Mouse (Mus musculus) neural tube, embryonic 11.5 days (tissue): ENCODE data around the gene Nrarp. TPM values are rescaled to one million over a fixed set of nuclear protein-coding genes. Genes with fewer than 3 reads are reported as not detected.
A peak's percentile ranks its signal among the peaks of the same experiment; 100 is the strongest.

Experiments used
- ATAC-seq: fragments of 200-750 bp; cut with Nextera tagmentation; 2 replicates; pipeline ENCODE4 v1.8.0; 2017; ENCODE audit warnings: moderate number of reproducible peaks, mild to moderate bottlenecking, moderate TSS enrichment, moderate library complexity; ENCODE audit not compliant: insufficient read depth, low FRiP score, low TSS enrichment
- DNase-seq: peaks from one replicate; pipeline ENCODE4 v3.0.0-alpha.2; 2015; ENCODE audit warnings: low spot score
- H3K27ac ChIP-seq: fragments of 300-500 bp; sonication (generic); 2 replicates; pipeline ENCODE4 v1.5.1; 2014; ENCODE audit warnings: low read depth, mild to moderate bottlenecking, low read length
- H3K27me3 ChIP-seq: fragments of 300-500 bp; sonication (generic); 2 replicates; pipeline ENCODE4 v1.6.1; 2014; ENCODE audit warnings: mild to moderate bottlenecking, low read length, mixed read lengths; ENCODE audit not compliant: control insufficient read depth, insufficient read depth
- H3K36me3 ChIP-seq: fragments of 300-500 bp; sonication (generic); 2 replicates; pipeline ENCODE4 v1.6.1; 2014; ENCODE audit warnings: mild to moderate bottlenecking, low read length, moderate library complexity, mixed read lengths; ENCODE audit not compliant: control insufficient read depth, insufficient read depth
- H3K4me1 ChIP-seq: fragments of 300-500 bp; sonication (generic); 2 replicates; pipeline ENCODE4 v1.6.1; 2014; ENCODE audit warnings: low read length, mixed read lengths; ENCODE audit not compliant: control insufficient read depth, insufficient read depth
- H3K4me2 ChIP-seq: fragments of 300-500 bp; sonication (generic); 2 replicates; pipeline ENCODE4 v1.6.1; 2014; ENCODE audit warnings: low read depth, mild to moderate bottlenecking, moderate library complexity
- H3K4me3 ChIP-seq: fragments of 300-500 bp; sonication (generic); 2 replicates; pipeline ENCODE4 v1.5.1; 2014; ENCODE audit warnings: low read depth, low read length
- H3K9ac ChIP-seq: fragments of 300-500 bp; sonication (generic); 2 replicates; pipeline ENCODE4 v1.6.1; 2014; ENCODE audit warnings: mild to moderate bottlenecking, low read length
- H3K9me3 ChIP-seq: fragments of 300-500 bp; sonication (generic); 2 replicates; pipeline ENCODE4 v1.6.1; 2016; ENCODE audit warnings: low read length; ENCODE audit not compliant: control insufficient read depth
- WGBS: fragments of 180-500 bp; shearing (Covaris S2); extraction: QIAGEN DNeasy Blood & Tissue Kit; methylation state at CpG from one replicate; pipeline ENCODE4 v1.1.7; 2014; 5-methylcytosine and 5-hydroxymethylcytosine counted together
- polyA plus RNA-seq: library from polyadenylated mRNA; unstranded; fragments of >200 nt; fragmentation: Nextera tagmentation; extraction: Ambion mirVana; gene quantifications from 2 replicates; pipeline ENCODE4 v1.2.1, GENCODE M21; 2014

The Nrarp gene
- polyA plus RNA-seq, 1 experiment from 2014 or later: 57.8 TPM

DNA sequence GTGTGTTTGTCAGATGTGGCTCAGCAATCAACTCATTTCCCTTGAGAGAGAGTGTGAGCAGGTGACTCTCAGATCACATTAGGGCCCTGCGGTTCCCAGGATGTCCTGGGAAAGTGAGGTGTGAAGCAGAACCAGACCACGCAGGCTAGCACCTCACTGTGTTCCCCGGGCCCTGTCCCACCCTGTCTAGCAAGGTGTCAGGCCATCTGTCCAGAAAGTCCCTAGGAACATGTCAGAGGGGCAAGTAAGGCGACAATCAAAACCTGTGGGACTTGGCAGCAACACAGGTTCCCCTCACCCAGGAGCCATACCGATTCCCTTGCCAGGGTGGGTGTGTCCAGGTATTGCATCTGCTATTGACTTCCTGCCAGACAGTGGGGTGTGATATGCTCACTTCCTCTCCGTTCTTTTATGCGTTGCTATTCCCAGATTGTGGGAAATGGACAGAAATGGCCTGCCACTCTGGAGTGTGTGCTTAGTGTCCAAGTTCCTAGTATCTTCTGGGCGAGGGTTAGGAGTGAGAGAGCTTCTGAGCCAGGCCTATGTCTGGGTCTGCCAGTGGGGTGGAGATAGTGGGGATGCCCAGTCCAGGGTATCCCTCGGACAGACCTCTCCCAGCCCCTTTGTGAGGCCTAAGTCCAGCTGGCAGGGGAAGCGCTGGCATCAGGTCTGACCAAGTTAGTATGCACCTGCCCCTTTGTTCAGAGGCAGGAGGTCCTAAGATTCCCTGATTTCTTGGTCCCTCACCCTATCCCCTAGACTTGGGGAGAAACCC is 10.0 kb upstream of the Nrarp start:
- 66% methylated on average over 10 of the region's 10 CpGs for WGBS
- Histone ChIP-seq H3K27ac (peak overlapping the region; percentile 27; the same call in 1 of the 2 replicates), H3K27me3 (no peaks in the 10 kb centered on the region), H3K4me3 (no peak overlapping the region), H3K36me3 (no peaks in the 10 kb centered on the region), H3K4me2 (no peak overlapping the region), H3K9ac (no peak overlapping the region), H3K4me1 (peaks cover 37% of the 10 kb centered on the region), H3K9me3 (no peaks in the 10 kb centered on the region)
- ATAC-seq (no peak), DNase-seq (no peak)

DNA sequence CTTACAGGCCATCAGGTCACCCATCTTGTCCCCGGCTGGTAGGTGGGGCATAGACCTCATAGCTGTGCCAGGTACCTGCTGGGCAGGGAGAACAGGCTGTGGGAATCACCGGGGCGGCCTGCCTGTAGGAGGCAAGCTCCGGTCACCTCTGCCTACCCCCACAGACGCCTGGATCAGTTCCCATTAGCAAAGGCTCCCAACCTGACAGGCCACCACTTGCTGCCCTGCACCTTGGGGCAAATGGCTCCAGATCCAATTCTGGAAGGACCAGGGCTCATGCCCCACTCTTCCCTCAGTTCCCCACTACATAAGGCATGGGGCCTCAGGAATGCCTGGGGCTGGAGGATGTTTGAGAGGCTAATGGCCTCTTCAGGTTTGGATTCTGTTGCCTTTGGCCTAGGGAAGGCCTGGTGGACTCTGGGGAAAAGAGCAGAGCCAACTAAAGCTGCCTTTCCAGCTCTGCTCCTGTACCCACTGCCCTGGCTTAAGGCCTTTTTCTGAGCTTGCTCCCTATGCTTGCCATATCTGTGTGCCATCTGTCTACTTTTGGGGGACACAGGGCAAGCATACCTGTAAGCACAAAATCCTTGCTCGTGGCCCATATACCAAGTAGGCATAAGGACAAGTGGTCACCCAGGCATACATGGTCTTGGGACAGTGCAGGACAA is 9.3 kb upstream of the Nrarp start:
- no peaks in the 10 kb centered on the region for H3K9me3 ChIP-seq
- no peaks in the 10 kb centered on the region for H3K36me3 ChIP-seq
- H3K9ac ChIP-seq: no peak overlapping the region
- no peak overlapping the region for H3K4me2 ChIP-seq
- DNase-seq (no peak), ATAC-seq (no peak)
- peak overlapping the region; percentile 35 for H3K27ac ChIP-seq
- peaks cover 41% of the 10 kb centered on the region for H3K4me1 ChIP-seq
- H3K27me3 ChIP-seq: no peaks in the 10 kb centered on the region
- 80% methylated on average over 6 of the region's 6 CpGs for WGBS
- H3K4me3 ChIP-seq: no peak overlapping the region

DNA sequence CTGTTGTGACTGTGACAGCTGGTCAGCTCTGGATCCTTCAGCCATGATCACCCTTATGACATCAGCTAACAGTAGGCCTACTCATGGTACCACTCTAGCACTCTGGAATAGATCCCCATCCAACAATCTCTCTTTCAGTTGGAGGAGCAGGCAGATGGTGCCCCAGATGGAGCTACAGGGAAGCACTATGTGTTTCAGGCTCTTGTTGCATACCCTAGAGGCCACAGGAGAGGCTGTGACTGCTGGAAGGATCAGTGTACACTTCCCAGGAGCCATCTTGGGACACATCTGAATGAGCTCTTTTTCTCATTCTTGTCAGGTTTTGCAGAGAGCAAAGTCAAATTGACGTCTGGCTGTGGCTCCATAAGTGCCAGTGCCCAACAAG is 8.8 kb upstream of the Nrarp start:
- Histone ChIP-seq H3K4me1 (peaks cover 44% of the 10 kb centered on the region), H3K9me3 (no peaks in the 10 kb centered on the region), H3K27ac (peak overlapping the region; percentile 35; the same call in 1 of the 2 replicates), H3K4me3 (no peak overlapping the region), H3K4me2 (no peak overlapping the region), H3K36me3 (no peaks in the 10 kb centered on the region), H3K9ac (no peak overlapping the region), H3K27me3 (no peaks in the 10 kb centered on the region)
- 88% methylated on average over 1 of the region's 1 CpGs for WGBS
- DNase-seq: no peak
- no peak for ATAC-seq

DNA sequence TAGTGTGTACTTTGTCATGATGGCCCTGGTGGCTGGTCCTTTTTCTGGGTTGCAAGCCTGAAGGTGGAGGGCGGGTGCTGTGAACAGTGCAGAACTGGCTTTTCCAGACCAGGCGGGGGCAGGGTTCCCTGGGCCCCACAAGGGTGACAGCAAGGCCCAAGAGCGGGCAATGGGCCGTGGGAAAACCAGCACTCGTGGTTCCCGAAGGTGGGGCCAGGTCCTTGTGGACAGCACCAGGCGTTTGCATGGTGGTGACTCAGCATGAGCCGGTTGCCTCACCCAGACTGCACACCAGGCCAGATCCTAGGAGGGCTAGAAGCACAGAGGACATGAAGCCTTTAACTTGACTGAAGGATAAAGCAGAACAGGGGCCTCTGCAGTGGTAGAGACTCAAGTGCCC is 7.9 kb upstream of the Nrarp start:
- ATAC-seq: no peak

DNA sequence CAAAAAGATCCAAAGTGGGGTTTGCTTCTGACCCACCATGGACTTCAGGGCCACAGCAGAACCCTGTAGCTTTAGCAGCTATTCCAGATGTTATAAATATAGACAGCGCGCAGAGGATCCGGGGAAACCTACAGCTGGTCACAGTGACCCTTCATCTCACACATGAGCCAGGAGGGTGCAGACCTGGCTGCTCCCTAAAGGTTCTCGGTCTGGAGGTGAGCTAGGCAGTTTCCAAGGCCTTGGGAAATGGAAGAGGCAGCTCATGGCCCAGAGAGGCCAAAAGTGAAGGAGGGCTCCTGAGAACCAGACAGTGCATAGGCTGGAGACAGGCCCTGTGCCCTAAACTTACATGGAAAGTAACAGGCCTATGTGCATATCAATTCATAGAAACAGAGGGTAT is 6.7 kb upstream of the Nrarp start:
- no peak overlapping the region for H3K4me3 ChIP-seq
- no peaks in the 10 kb centered on the region for H3K36me3 ChIP-seq
- H3K27me3 ChIP-seq: no peaks in the 10 kb centered on the region
- H3K4me2 ChIP-seq: no peak overlapping the region
- no peaks in the 10 kb centered on the region for H3K9me3 ChIP-seq
- ATAC-seq (no peak), DNase-seq (no peak)
- no peak overlapping the region for H3K9ac ChIP-seq
- 94% methylated on average over 4 of the region's 4 CpGs for WGBS
- no peak overlapping the region for H3K27ac ChIP-seq
- peaks cover 49% of the 10 kb centered on the region for H3K4me1 ChIP-seq

More for the DNA sequence above, 7.9 kb upstream of the Nrarp start:
- H3K36me3 ChIP-seq: no peaks in the 10 kb centered on the region
- no peak overlapping the region for H3K9ac ChIP-seq
- peaks cover 44% of the 10 kb centered on the region for H3K4me1 ChIP-seq
- no peak for DNase-seq
- no peak overlapping the region for H3K27ac ChIP-seq
- no peaks in the 10 kb centered on the region for H3K9me3 ChIP-seq
- H3K27me3 ChIP-seq: no peaks in the 10 kb centered on the region
- H3K4me2 ChIP-seq: no peak overlapping the region
- H3K4me3 ChIP-seq: no peak overlapping the region
- 80% methylated on average over 8 of the region's 8 CpGs for WGBS

DNA sequence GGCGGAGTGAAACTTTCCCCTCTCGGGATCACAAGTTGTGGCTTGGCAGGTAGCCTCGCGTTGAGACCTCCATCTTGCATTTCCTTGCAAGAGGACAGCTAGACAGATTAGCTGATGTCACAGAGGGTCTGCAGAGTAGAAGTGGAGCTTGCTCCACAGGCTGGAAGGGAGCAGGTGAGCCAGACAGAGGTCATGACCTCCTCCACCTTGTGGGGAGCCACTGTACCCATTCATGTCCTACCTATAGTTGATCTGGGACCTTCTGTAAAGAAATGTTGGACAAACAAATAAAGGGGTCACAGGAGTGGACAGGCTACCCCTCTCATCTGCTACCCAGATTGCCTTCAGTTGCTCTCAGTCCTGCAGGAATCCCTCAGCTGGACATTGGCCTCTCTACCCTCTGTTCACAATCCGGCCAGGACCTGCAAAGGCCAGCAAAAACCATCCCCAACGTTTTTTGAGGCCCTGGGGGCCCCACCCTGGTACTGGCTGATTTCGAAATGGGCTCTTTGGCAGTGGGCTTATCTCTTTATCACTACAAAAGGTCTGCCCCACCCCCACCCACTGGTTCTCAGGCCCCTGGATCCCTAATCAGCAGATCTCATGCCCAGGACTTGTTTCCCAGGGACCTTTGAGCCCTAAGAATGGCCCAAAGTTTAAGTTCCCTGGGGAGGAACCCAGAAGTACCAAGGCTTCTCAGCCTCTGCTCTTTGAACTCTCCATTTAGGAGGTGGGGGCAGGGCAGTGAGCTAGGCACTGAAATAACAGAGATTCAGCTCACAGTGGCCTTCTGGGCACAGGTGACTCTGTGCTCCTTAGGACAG is 5.5 kb upstream of the Nrarp start:
- H3K27me3 ChIP-seq: peaks cover 2% of the 10 kb centered on the region; the same call in 1 of the 2 replicates
- H3K9ac ChIP-seq: no peak overlapping the region
- 58% methylated on average over 7 of the region's 7 CpGs for WGBS
- H3K4me3 ChIP-seq: no peak overlapping the region
- peaks cover 45% of the 10 kb centered on the region for H3K4me1 ChIP-seq
- ATAC-seq (no peak), DNase-seq (no peak)
- H3K9me3 ChIP-seq: no peaks in the 10 kb centered on the region
- H3K36me3 ChIP-seq: no peaks in the 10 kb centered on the region
- H3K27ac ChIP-seq: no peak overlapping the region
- no peak overlapping the region for H3K4me2 ChIP-seq

DNA sequence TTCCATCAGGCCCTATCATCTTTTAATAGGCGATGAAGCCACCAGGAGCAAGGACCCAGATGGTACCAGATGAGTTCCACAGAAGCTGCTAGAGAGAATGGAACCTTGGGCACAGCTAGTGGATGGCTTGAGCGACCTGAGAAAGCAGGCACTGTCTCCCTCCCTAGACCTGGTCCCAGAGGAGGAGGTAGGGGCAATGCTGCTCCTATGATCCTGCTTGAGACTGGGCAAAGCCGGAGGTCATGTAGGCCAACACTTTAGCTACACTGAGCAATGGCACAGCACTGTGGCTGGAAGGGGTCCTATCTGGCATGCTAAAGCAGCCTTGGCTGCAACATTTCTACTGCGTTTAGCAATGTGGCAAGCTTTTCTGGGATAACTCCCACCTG is 4.9 kb upstream of the Nrarp start:
- H3K4me1 ChIP-seq: peaks cover 39% of the 10 kb centered on the region
- DNase-seq (no peak), ATAC-seq (no peak)
- H3K4me2 ChIP-seq: no peak overlapping the region
- 82% methylated on average over 4 of the region's 4 CpGs for WGBS
- no peaks in the 10 kb centered on the region for H3K9me3 ChIP-seq
- H3K9ac ChIP-seq: no peak overlapping the region
- no peaks in the 10 kb centered on the region for H3K36me3 ChIP-seq
- H3K27ac ChIP-seq: no peak overlapping the region
- H3K27me3 ChIP-seq: peaks cover 2% of the 10 kb centered on the region; the same call in 1 of the 2 replicates
- H3K4me3 ChIP-seq: no peak overlapping the region

DNA sequence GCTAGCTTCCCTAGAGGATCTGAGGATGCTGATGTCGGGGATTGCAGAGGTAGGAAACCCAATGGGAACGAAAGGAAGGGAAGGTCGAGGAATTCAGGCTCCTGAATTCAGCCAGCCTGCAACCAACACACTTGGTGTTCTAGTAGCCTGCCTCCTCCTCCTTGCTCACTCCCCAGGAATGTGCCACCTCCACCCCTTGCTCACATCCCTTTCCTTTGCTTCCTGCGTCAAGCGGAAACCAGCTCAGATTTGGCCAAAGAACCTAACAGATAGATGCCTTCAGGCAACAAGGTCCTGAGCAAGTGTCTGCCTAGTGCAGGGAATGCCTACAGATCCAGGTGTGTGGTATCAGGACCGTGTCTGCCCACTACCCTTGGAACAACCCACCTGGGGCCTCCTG is 4.0 kb upstream of the Nrarp start:
- ATAC-seq: no peak
- Histone ChIP-seq H3K4me2 (peak overlapping the region; percentile 31), H3K27ac (no peak overlapping the region), H3K4me3 (no peak overlapping the region), H3K27me3 (peaks cover 2% of the 10 kb centered on the region; the same call in 1 of the 2 replicates), H3K36me3 (no peaks in the 10 kb centered on the region), H3K9ac (peak overlapping the region; percentile 50; the same call in 1 of the 2 replicates), H3K4me1 (peaks cover 38% of the 10 kb centered on the region), H3K9me3 (no peaks in the 10 kb centered on the region)
- no peak for DNase-seq
- WGBS: 58% methylated on average over 6 of the region's 6 CpGs
